Mouse (Mus musculus): ENCODE measurements around the gene Sp6.

The Sp6 gene

DNA sequence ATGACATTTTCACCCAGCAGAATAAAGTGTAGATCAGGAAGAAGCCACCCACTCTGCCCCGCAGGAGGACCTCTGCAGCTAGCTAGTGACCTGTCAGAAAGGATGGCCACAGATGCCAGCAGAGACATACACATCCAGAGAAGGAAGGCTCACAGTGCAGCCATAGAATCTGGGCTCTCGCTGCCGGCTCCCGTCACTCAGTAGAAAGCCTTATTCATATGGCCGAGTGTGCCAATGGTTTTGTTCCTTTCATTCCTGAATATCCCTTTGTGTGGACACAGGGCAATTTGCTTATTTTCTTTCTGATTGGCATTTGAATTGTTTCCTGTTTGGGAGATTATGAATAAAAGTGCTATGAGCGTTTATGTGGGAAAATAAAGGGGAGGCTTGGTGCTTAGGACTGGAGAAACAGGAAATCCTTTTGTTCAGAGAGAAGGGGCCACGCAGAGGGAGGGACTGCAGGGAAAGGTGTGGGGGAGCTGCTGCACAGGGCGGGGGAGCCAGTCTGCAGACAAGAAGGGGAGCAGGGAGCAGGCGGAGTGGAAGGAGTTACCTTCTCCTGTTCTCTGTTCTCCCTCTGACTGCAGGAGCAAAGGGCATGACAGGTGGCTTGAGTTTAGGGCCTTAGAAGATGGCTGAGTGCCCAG, 50.2 kb downstream of the Sp6 start:
- DNase-seq (ENCODE audit: low spot score): no peak

DNA sequence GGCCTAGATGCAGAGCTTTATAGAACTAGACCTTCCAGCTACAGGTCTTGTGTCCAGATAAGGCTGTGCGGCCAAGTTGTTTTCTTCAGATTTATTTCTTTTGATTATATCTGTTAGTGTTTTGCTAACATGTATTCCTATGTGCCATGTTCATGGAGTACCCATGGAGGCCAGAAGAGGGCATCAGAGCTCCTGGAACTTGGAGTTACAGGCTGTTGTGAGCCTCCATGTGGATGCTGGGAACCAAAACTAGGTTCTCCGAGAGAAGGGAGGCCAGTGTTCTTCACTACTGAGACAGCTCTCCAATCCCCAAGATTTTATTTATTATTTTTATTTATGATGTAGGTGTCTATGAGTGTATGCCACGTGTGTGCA, 50.7 kb downstream of the Sp6 start:
- no peak for DNase-seq (ENCODE audit: low spot score)

DNA sequence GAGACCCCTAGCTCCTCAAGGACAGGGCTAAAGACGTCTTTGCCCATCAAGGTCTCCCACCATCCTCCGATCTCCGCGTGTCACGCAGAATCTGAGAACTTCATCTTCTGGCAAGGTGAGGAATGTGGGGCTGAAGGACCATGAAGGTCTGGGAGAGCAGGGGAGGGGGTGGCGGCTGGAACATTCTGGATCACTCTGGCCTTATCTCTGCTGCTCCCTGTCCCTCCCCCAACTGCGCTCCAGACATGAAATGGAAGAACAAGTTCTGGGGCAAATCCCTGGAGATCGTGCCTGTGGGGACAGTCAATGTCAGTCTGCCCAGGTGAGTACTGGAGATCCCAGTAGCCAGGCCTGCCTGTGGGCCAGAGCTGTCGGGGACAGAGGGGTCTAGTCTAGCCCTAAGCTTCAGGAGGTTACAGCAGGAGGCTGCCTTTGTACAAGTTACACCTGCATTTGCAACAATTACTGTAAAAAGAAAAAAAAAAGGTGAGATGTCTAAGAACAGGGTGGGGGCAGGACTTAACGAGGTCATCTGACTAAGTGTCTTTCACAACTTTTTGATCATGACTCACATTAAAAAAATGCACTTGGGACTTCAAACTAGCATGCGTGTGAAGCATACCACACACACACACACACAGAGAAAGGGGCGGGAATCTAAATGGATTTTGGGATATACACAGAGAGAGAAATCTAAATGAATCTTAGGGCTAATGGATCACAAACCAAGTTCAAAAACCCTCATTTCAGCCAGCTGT, 52.5 kb downstream of the Sp6 start:
- no peak for DNase-seq (ENCODE audit: low spot score)

GRCm38 (mm10) chr11:97066656-97067360, 53.6 kb downstream of the Sp6 start:
- DNase-seq (ENCODE audit: low spot score): no peak

DNA sequence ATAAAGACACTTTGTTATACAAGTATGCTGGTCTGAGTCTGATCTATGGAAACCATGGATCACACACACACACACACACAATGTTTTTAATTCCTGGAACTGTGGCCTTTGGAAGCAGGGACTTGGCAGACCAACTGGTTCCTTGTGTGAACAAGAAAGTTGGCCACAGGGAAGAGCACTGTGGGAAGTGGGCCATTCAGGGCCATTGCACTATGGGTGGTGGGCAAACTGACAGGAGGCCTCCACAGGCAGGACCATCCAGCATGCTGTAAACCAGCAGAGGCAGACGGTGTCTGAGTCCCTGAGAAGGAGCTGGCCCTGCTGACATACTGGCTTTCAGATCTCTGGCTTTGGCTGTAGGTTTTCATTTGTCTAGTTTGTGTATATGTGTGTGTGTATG, 56.1 kb downstream of the Sp6 start:
- DNase-seq (ENCODE audit: low spot score): no peak

GRCm38 (mm10) chr11:97069770-97070169, 56.6 kb downstream of the Sp6 start:
- DNase-seq (ENCODE audit: low spot score): no peak

GRCm38 (mm10) chr11:97071129-97071528, 57.9 kb downstream of the Sp6 start:
- DNase-seq (ENCODE audit: low spot score): no peak

DNA sequence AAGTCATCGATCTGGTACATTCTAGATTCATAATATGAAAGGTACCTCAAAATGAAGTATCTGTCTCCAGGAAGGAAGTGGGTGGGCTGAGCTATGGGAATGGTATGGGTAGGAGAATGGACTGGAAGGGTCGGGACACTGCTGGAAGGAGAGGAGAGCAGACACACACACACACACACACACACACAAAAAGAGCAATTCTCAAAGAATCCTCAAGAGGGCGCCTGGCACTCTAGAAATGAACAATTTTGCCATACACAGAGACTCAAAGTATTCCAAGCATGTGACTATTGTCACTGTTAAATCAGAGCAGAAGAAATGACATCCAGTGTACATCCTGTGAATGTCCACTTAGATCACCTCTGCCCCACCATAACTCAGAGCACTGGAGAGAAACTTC, 59.3 kb downstream of the Sp6 start:
- no peak for DNase-seq (ENCODE audit: low spot score)

GRCm38 (mm10) chr11:97074235-97074634, 61.0 kb downstream of the Sp6 start:
- DNase-seq (ENCODE audit: low spot score): no peak

Data from urinary bladder, postnatal 10 days (tissue).